Mouse (Mus musculus): Measurements from ENCODE around the gene Chchd10.

DNA sequence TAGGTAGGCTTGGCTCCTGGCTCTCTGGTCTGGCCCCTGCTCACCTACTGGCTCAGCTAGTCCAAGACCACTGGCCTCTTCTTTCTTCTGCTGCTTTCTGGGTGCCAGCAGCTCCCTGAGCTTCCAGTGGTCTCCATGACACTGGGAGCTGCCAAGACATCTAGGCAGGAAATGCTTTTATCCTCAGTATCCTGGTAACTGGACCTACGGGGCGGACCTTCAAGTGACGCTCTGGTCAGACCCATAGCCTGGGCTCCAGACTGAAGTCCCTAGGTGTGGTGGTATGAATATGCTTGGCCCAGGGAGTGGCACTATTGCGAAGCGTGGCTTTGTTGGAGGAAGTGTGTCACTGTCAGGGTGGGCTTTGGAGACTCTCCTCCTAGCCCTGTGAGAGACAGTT lies 7.6 kb downstream of the Chchd10 start, which contains the start of gene Gm867:
- no peak for TF ChIP-seq EP300 (IDR thresholded peaks at IDR 0.05; ENCODE audit: low read depth)
- TF ChIP-seq CTCF (IDR thresholded peaks at IDR 0.05; ENCODE audit: low read depth) = no peak
